Mouse (Mus musculus): ENCODE data around the gene Zfp219. TPM values are rescaled to one million over a fixed set of nuclear protein-coding genes. Genes with fewer than 3 reads are reported as not detected.

Zfp219 gene
- total RNA-seq, 4 experiments from 2014 or later, result 52.7 to 86.6 (median 71.6) TPM

- DNase-seq, result no peak
Measured at GRCm38 (mm10) chr14:52018248-52019050, 2.1 kb downstream of the Zfp219 start.

DNA sequence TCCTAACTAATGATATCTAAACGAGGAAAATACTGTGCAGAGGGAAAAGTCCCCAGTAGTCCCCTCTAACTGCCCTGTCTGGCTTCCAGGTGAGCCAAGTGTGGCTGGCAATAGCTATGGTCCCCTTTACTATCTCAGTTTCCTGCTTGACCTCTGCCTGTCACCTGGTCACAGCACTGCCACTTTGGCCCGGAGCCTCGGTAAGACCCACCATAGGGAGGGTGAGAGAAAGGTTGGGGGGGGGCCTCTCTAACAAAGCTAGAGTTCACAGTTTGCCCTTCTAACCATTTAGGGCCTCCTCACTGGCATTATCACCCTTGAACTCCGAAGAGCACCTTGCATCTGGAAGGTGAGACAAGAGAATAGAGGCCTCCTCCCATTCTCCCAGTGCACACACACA, 2.9 kb downstream of the Zfp219 start:
- DNase-seq, result no peak

DNA sequence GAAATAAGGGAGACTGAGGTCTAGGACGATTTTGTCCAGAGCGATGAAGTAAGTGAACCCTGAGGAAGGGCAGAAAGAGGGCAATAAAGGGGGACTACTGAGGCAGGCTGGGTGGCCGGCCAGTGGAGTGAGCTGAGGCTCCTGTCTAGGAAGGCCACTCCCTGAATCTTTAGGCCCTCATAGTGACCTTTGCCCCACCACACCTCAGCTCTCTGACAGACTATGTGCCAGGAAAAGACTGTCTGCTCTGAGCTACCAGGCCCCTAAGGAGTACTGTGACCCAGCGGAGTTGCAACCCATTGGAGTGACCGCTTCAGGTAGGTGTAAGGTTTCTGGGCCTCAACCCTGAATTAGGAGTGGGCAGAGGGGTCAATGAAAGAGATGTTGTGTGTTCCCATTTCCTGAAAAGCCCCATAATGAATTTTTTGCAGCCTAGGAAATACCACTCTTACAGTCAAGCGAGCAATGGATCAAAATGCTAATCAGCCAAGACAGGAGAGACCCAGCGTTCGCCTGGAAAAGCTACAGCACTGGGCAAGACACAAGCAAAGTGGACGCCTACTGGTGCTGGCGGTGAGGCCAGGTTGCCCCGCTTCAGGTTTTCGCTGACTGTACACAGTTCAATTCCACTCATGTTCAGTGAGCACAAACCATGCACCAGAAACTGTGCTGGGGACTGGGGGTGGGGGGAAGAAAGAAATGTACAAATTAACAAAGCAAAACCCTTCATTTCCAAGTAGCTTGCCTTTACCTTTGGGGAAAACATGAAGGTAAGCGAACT, 3.7 kb downstream of the Zfp219 start:
- DNase-seq, result no peak

- no peak for DNase-seq
Measured at GRCm38 (mm10) chr14:52015445-52016100, 5.0 kb downstream of the Zfp219 start, which contains the start of gene Tmem253. TSS of gene Tmem253 (plus strand) at chr14:52015658.

DNA sequence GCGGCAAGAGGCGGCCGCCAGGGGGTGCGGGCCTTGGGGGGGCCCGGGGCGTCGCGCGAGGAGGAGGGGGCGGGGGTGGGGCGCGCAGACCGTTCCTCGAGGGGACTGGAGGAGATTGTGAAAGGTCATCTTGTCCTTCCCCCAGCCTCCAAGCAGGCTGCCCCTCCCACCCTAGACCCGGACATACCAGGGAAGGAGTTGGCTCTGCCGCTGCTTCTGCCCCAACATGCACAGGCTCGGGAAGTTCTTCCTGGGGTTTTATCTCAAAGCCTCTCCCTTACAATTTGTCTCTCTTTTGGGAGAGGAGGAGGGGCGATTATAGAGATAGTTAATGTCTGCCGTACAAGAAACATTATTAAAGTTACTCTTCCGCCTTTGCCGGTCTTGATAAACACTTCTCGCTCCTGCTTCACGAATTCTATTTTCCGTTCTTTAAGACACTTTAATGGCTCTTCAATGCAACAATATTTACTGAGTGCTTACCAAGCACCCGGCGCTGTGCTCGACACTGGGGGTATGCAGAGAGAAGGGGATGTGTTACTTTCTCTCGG, 5.7 kb downstream of the Zfp219 start:
- DNase-seq, result peak; percentile 47

- no peak for DNase-seq
Measured at GRCm38 (mm10) chr14:52014271-52014760, 6.2 kb downstream of the Zfp219 start.

GRCm38 (mm10) chr14:52013771-52014219, 6.7 kb downstream of the Zfp219 start:
- no peak for DNase-seq

- DNase-seq, result no peak
Measured at GRCm38 (mm10) chr14:52013021-52013610, 7.4 kb downstream of the Zfp219 start.

GRCm38 (mm10) chr14:52012553-52012952, 8.0 kb downstream of the Zfp219 start:
- no peak for DNase-seq

- no peak for DNase-seq
Measured at GRCm38 (mm10) chr14:52012085-52012484, 8.4 kb downstream of the Zfp219 start.

GRCm38 (mm10) chr14:52011683-52012082, 8.8 kb downstream of the Zfp219 start:
- DNase-seq, result no peak

DNA sequence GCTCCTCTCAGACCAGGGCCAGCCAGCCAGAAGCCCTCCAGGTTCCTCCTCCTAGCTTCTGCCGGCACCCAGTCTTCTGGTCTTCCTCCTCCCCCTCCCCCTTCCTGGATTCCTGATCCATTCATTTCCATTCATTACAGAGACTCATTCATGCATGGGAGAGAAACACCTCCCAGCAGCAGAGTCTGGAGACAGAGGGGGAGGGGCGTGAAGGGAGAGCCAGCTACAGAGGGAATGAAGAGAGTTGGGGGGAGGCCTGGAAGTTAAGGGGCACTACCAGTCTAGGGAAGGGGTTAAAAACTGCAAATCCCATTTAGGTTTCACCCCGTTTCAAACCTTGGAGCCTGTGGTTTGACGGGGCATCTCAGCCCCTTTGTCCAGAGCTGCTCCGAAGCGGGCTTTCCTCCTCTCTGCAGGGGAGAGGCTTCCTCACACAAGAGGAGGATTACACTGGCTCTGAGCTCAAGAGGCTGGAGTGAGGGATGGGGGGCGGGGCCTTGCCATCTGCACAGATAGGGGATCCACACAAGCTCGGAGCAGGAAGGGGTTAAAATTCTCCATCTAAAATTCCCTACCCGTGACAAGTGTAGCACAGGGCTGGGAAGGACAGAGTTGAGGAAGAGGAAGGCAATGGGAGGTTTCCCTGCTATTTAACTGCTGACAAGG, 10.0 kb downstream of the Zfp219 start:
- no peak for DNase-seq

- DNase-seq, result no peak
Measured at GRCm38 (mm10) chr14:52009841-52010240, 10.7 kb downstream of the Zfp219 start.

DNA sequence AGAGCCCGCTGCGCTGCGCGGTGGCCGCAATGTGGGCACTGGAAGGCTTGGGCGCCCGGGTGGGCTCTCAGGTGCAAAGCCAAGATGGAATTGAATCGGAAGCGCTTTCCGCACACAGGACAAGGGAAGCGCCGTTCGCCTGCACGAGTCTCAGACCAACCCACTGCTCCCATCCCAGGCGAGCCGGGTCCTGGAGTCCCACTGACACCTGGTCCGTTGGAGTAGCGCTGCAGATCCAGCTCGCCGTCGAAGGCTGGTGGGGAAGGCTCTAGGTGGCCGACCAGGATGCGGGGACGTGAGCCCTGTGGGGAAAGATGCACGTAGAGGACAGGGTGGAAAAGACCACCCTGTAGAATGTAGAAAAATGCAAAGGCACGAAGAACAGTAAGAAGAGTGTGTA, 11.2 kb downstream of the Zfp219 start:
- no peak for DNase-seq

GRCm38 (mm10) chr14:52008321-52009203, 12.0 kb downstream of the Zfp219 start:
- DNase-seq, result peak; percentile 82

GRCm38 (mm10) chr14:52006771-52007170, 13.8 kb downstream of the Zfp219 start:
- DNase-seq, result no peak

- DNase-seq, result no peak
Measured at GRCm38 (mm10) chr14:52006241-52006640, 14.3 kb downstream of the Zfp219 start.

DNA sequence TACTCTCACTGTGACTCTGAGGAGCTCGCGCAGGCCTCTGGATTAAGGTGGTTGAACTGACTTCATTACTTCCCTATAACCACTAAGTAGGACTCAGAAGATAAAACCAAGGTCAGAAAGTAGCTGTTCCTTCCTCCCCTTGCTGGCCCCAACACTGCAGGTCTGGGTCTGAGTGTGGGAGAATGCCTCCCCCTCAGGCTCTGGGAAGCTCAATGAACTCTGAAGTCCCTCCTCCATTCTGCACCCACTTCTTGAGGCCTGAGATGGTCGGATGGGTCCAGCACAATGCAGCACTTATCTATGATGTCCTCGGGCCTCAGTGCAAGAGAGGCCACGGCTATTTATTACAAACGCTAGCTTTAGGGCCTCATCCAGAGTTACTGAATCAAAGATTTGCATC, 14.9 kb downstream of the Zfp219 start:
- DNase-seq, result no peak

- DNase-seq, result no peak
Measured at GRCm38 (mm10) chr14:52005141-52005540, 15.4 kb downstream of the Zfp219 start.

DNA sequence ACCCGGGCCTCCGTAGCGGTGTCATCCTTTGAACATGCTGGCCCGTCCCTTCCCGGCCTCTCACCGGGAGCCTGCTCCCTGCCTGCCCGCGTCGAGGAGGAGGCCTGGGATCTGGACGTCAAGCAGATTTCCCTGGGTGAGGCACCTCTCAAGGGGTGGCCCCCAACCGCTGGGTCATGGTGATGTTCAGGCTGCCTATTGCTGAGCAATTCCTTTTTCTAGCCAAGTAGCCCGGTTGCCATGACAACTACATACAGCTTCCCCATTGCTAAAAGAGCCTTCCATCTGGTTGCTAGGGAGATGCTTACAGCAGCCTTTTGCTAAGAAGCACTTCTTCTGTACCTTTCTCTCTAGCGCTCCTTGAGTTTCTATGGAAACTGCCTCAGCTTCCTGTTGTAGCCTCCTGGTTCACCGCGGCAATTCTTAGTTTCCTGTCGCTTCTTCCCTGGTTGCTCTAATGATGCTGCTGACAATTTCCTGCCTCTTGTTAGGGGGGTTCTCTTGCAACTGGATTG, 16.5 kb downstream of the Zfp219 start:
- no peak for DNase-seq
